Comparison of ENCODE assay signal across 8 mouse cellular contexts in genomic region chr10:120895899-120896289, GRCm38 (mm10). TPM values are rescaled to one million over a fixed set of nuclear protein-coding genes. Genes with fewer than 3 reads are reported as not detected.
DNase-seq lines count a peak whose midpoint lies in the region; ATAC-seq and TF ChIP-seq lines count a peak whose summit lies in the region.

No protein-coding gene starts in this region.

- no peak overlapping the region for H3K27ac ChIP-seq in kidney, embryonic 16.5 days (ENCODE audit: low read length)
- H3K27ac ChIP-seq in MEL (ENCODE audit: control insufficient read depth, low read depth, low read length): peak overlapping the region; percentile 89
- no peak overlapping the region for H3K27ac ChIP-seq in left cerebral cortex, adult 2 months

- ATAC-seq in kidney, embryonic 16.5 days (ENCODE audit: low FRiP score, low TSS enrichment): no peak
- peak; percentile 80 to 89 for ATAC-seq in hematopoietic stem cell, adult 5-6 weeks (replicated peaks in 1 of 2; ENCODE audit: insufficient read depth in 1 of 2, low FRiP score in 2 of 2, low TSS enrichment in 1 of 2, low read depth in 1 of 2, poor library complexity in 2 of 2, severe bottlenecking in 2 of 2)
- ATAC-seq in monocyte, adult 5-6 weeks (replicated peaks; ENCODE audit: insufficient number of reproducible peaks, low FRiP score, low TSS enrichment, poor library complexity, severe bottlenecking): peak; percentile 29; the same call in 1 of the 2 replicates

- TF ChIP-seq CTCF in MEL (IDR thresholded peaks at IDR 0.05 in 2 of 3, conservative IDR thresholded peaks at IDR 0.05 in 1 of 3; ENCODE audit: control insufficient read depth in 1 of 3, insufficient read depth in 1 of 3, low read depth in 2 of 3, low read length in 3 of 3, poor library complexity in 1 of 3, severe bottlenecking in 1 of 3): peak in 2 of 3 experiments; percentile 11 to 41; a peak in 2 of 6 replicates
- TF ChIP-seq CTCF in left cerebral cortex, adult 2 months (IDR thresholded peaks at IDR 0.05): no peak

- peak overlapping the region; percentile 12; the same call in 1 of the 2 replicates for H3K4me3 ChIP-seq in kidney, embryonic 16.5 days (ENCODE audit: low read length)
- H3K4me3 ChIP-seq in MEL (ENCODE audit: control insufficient read depth in 1 of 2, insufficient read depth in 1 of 2, low read depth in 2 of 2, low read length in 2 of 2): peak overlapping the region; percentile 41 to 58
- H3K4me3 ChIP-seq in left cerebral cortex, adult 2 months: no peak overlapping the region

- TF ChIP-seq RAD21 in MEL (IDR thresholded peaks at IDR 0.05; ENCODE audit: low read depth, low read length): peak; percentile 5

- peaks cover 14% of the 10 kb centered on the region; the same call in 1 of the 2 replicates for H3K27me3 ChIP-seq in kidney, embryonic 16.5 days (ENCODE audit: insufficient read depth, low read length)
- H3K27me3 ChIP-seq in MEL (ENCODE audit: control insufficient read depth in 1 of 2, insufficient read depth in 2 of 2, low read length in 2 of 2): no peaks in the 10 kb centered on the region

- no peak for DNase-seq in kidney, adult 18-20 months
- DNase-seq in MEL (ENCODE audit: low read depth, low spot score): peak; percentile 94
- no peak for DNase-seq in left cerebral cortex, adult 2 months (ENCODE audit: extremely low spot score in 1 of 2, low spot score in 2 of 2)
- no peak for DNase-seq in adrenal gland, adult 18-20 months (ENCODE audit: low spot score in 2 of 2)
- DNase-seq in cerebellum, adult 11 months: no peak

- H3K4me2 ChIP-seq in kidney, embryonic 16.5 days (replicated peaks; ENCODE audit: low read depth, low read length): peak overlapping the region; percentile 36

- H3K36me3 ChIP-seq in kidney, embryonic 16.5 days (ENCODE audit: insufficient read depth, low read length): no peaks in the 10 kb centered on the region; the same call in 1 of the 2 replicates
- H3K36me3 ChIP-seq in MEL (ENCODE audit: control insufficient read depth in 1 of 2, insufficient read depth in 2 of 2, low read length in 2 of 2): peaks cover 0 to 15% of the 10 kb centered on the region in 2 experiments; a peak in 2 of 4 replicates

- no peak overlapping the region for H3K9ac ChIP-seq in kidney, embryonic 16.5 days (replicated peaks; ENCODE audit: low read length)
- peak overlapping the region; percentile 56 for H3K9ac ChIP-seq in MEL (ENCODE audit: control insufficient read depth, low read depth, low read length, poor library complexity, severe bottlenecking)

- no peaks in the 10 kb centered on the region for H3K9me3 ChIP-seq in kidney, embryonic 16.5 days (ENCODE audit: low read length)
- no peaks in the 10 kb centered on the region for H3K9me3 ChIP-seq in MEL (replicated peaks; ENCODE audit: insufficient read depth, low read length)

- TF ChIP-seq EP300 in MEL (IDR thresholded peaks at IDR 0.05; ENCODE audit: low read depth in 1 of 2, low read length in 2 of 2): peak; percentile 75 to 90

- H3K79me2 ChIP-seq in MEL (ENCODE audit: control insufficient read depth, insufficient read depth, low read length, poor library complexity): no peaks in the 10 kb centered on the region

- intact Hi-C loops in left cerebral cortex, adult 2 months (cut with DNase I): no loop called here

- WGBS in kidney, embryonic 16.5 days: 20% methylated on average over 15 of the region's 15 CpGs

- H3K4me1 ChIP-seq in kidney, embryonic 16.5 days (ENCODE audit: insufficient read depth, low read length): peaks cover 13% of the 10 kb centered on the region; the same call in 1 of the 2 replicates
- peaks cover 9 to 20% of the 10 kb centered on the region in 2 experiments for H3K4me1 ChIP-seq in MEL (ENCODE audit: control insufficient read depth in 1 of 2, insufficient read depth in 2 of 2, low read length in 2 of 2)

- peak in 1 of 2 experiments; percentile 36; a peak in 1 of 4 replicates for TF ChIP-seq POLR2A in MEL (IDR thresholded peaks at IDR 0.05; ENCODE audit: control insufficient read depth in 1 of 2, insufficient read depth in 1 of 2, low read depth in 1 of 2, low read length in 2 of 2, poor library complexity in 1 of 2)

TF ChIP-seq in MEL, 35 proteins besides CTCF, POLR2A, EP300 and RAD21:
- peak; percentile 50; the same call in 1 of the 2 replicates for TF ChIP-seq MAX (IDR thresholded peaks at IDR 0.05; ENCODE audit: low read length)
- TF ChIP-seq NRF1 (IDR thresholded peaks at IDR 0.05; ENCODE audit: insufficient read depth, low read depth, low read length, poor library complexity, severe bottlenecking): no peak
- 0 out of 2 replicates have a peak, but pooled peaks have one; percentile 26 for TF ChIP-seq BHLHE40 (IDR thresholded peaks at IDR 0.05; ENCODE audit: borderline replicate concordance, low read depth, low read length)
- no peak for TF ChIP-seq JUND (IDR thresholded peaks at IDR 0.05; ENCODE audit: low read depth, low read length)
- peak; percentile 72 for TF ChIP-seq MYB (IDR thresholded peaks at IDR 0.05; ENCODE audit: low read depth, low read length)
- peak; percentile 67 for TF ChIP-seq TAL1 (IDR thresholded peaks at IDR 0.05; ENCODE audit: low read length)
- no peak for TF ChIP-seq GABPA (IDR thresholded peaks at IDR 0.05; ENCODE audit: low read depth, low read length)
- TF ChIP-seq ZMIZ1 (IDR thresholded peaks at IDR 0.05; ENCODE audit: low read depth, low read length): no peak
- peak; percentile 36 for TF ChIP-seq ELF1 (IDR thresholded peaks at IDR 0.05; ENCODE audit: low read depth, low read length)
- TF ChIP-seq MXI1 (IDR thresholded peaks at IDR 0.05; ENCODE audit: low read depth, low read length): peak; percentile 46; the same call in 1 of the 2 replicates
- TF ChIP-seq ETS1 (IDR thresholded peaks at IDR 0.05; ENCODE audit: low read depth, low read length): peak; percentile 78
- no peak for TF ChIP-seq ZNF384 (IDR thresholded peaks at IDR 0.05; ENCODE audit: low read depth, low read length)
- TF ChIP-seq RCOR1 (IDR thresholded peaks at IDR 0.05; ENCODE audit: low read depth, low read length): peak; percentile 76
- TF ChIP-seq GATA1 (IDR thresholded peaks at IDR 0.05; ENCODE audit: low read depth, low read length): peak; percentile 91
- peak; percentile 86 for TF ChIP-seq SIN3A (IDR thresholded peaks at IDR 0.05; ENCODE audit: low read length)
- TF ChIP-seq ZC3H11A (IDR thresholded peaks at IDR 0.05; ENCODE audit: low read depth, low read length): no peak
- peak; percentile 17; the same call in 1 of the 2 replicates for TF ChIP-seq SMC3 (IDR thresholded peaks at IDR 0.05; ENCODE audit: low read depth, low read length)
- no peak for TF ChIP-seq ZKSCAN1 (IDR thresholded peaks at IDR 0.05; ENCODE audit: low read depth, low read length)
- peak; percentile 51; the same call in 1 of the 2 replicates for TF ChIP-seq MAFK (IDR thresholded peaks at IDR 0.05; ENCODE audit: borderline replicate concordance, low read depth, low read length)
- no peak for TF ChIP-seq CHD2 (IDR thresholded peaks at IDR 0.05; ENCODE audit: low read length)
- peak; percentile 87 for TF ChIP-seq TCF12 (IDR thresholded peaks at IDR 0.05; ENCODE audit: low read depth, low read length)

RNA-seq across cellular contexts. Expression of gene Msrb3, which starts 3.0 kb away (rescaled TPM):
- 8.7 and 11.6 TPM in 2 replicates for polyA plus RNA-seq in kidney, embryonic 16.5 days (2015; fragmentation: Nextera tagmentation; extraction: Ambion mirVana)
- 0.13 and 0.15 TPM in 2 replicates for total RNA-seq in MEL (2012; rRNA removed)
- polyA plus RNA-seq in MEL (2012; ENCODE audit: insufficient read depth in 1 of 2, insufficient read length in 2 of 2, low read depth in 1 of 2, low replicate concordance in 2 of 2, missing spikeins in 1 of 2): under 1 TPM in 1 of 2 experiments, not detected in 1; 0.15 TPM
- 12.6 and 15.0 TPM in 2 replicates for total RNA-seq in hematopoietic stem cell, adult 5-6 weeks (2017)
- total RNA-seq in monocyte, adult 5-6 weeks (2017): 0.10 TPM in 1 of 3 replicates, not detected in the others
- total RNA-seq in left cerebral cortex, adult 2 months (2021): 1 to 10 TPM; 6.4 to 7.2 TPM
- total RNA-seq in adrenal gland, adult 18-20 months (2021): 10 to 100 TPM; 42.7 to 62.5 TPM
